Mouse (Mus musculus): ENCODE data around the gene Hmga1.

The Hmga1 gene

DNA sequence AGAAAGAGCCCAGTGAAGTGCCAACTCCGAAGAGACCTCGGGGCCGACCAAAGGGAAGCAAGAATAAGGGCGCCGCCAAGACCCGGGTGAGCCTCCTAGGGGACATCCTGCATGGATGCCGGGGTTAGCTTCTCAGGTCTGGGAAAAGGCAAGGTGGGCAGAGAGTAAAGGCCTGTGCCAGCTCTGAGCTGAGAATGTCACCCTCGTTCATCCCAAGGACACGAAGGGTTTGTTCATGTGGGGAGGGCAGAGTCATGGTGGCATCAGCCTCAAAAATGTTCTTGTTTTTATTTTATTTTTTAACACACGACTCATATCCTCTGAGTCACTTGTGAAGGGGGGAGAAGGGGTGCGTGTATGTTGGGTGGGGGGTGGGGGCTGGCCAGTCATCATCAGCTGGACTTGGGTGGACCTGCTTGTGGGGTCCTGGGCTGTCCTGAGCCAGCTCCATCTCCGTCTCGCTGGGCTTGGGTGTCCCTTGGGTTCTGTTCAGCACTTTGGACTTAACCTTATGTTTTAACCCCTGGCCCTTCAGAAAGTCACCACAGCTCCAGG lies 4.7 kb downstream of the Hmga1 start:
- no peak for DNase-seq

DNA sequence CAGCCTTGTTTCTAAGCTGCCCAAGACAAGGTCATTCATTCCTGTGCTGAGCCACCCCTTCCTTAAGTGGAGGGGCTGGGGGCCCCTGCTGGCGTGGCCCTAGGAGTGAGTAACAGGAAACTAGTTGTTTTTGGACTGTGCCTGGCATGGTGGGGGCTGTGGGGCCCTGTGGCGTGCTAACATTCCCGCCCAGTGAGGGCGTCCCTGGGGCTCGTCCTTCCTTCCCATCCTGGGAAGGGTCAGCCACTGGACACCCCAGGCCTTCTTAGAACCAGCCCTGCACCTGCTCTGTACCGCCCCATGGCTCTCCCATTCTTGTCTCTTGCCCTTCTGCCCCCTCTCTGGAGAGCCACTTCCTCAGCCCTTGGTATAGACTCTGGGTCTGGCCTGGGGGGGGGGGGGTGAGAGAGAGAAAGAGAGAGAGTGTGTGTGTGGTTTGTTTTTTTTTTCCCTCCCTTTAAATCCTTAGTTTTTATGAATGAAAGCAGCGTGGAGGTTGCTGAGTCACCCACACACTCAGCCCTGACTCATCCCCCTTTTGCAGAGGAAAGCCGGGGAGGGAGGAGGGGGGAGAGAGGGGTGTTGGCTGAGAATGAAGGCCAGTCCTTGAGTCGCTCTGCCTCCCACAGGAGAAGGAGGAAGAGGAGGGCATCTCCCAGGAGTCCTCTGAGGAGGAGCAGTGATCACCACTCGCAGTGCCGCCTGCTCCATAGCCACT lies 5.7 kb downstream of the Hmga1 start:
- peak in 1 of 2 experiments; percentile 47 for DNase-seq

DNA sequence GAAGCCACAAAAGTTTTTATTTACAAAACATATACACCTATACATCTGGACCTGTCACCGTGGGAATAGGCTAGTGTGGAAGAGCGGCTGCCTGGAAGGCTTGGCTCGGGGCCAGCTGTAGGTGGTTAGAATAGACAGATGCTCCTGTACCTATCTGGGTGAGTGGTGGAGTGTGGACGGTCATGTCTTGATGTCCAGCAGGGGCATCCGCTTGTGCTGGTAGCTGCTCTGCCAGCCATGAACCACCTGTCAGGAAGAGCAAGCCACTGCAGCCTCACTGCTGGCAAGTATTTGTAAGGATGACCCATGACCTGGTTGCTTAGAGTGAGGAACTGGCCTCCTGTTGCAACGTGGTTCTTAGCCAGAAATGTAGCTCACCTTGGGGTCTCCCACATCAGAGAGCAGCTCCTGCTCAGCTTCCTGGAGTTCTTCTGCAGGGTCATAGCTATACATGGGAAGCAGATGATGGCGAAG lies 7.5 kb downstream of the Hmga1 start:
- peak in 1 of 2 experiments; percentile 61 for DNase-seq

DNA sequence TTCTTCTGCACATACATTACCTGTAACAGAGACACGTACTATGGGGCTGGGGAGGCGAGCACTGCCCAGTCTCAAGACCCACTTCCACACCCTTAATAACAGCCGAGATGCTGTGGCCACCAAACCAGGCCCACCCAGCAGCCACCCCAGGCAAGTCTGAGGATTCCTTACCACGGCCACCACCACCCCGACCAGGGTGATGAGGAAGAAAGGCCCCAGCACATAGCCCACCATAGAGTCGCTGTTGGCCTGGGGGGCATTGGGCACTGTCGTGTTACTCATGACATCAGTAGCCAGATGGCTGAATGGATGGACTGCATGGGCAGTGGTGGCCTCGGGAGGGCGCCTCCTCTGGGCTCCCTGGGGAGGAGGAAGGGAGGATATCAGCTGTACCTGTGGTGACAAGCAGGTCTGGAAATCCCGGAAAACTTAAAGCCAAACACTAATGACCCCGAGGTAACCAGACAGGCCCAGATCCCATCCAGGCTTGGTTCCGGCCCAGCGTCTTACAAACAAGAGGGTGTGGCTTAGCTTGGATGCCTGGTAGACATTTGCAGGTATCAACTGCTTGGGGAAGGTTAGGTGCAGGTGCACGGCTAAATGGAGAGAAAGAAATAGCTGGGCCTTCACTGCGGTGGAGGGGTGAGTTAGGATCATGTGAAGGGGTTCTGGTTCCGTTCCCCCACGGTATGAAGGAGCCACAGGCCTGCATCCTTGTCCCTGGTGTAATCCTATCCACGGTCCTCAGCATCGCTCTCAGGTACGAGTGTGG lies 8.3 kb downstream of the Hmga1 start:
- peak; percentile 49 to 62 for DNase-seq

DNA sequence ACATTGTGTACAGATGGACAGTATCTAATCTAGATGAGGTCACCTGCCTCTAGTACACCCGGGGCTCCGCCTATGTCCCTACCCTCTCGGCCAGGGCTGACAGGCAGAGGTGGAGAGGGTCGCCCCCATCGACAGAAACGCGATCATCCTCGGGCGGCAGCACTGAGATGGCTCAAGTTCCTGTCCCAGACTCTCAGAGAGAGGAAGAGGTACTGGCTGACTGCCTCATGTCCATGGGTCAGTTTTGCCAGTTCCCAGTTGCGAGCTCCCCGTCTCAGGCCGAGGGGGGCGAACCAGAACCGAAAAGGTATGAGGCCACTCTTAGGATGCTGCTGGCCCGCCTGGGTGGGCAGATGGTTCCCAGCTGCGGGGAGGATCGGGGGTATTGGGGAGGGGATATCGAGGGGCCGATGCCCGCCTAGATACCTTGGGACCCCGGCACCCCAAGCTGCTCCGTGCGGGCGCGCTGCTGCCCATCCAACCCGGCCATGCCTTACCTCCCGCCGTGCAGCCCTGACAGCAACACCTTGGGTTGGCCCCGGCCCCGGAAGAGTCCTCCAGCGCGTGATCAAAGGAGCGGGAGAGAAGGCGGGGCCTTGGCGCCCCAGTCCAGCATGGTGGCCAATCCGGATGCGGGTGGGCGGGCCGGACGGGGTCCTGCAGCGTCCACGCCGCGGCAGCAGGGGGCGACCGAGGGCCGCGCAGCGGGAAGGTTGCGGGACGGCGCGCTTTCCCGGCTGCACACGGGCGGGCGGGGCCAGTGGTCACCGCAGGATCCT lies 9.1 kb downstream of the Hmga1 start, which contains the start of gene AI413582:
Gene AI413582, minus strand, starts transcription at position 594 of the 779 bp plus-strand sequence.
- peak; percentile 97 to 99 for DNase-seq

DNA sequence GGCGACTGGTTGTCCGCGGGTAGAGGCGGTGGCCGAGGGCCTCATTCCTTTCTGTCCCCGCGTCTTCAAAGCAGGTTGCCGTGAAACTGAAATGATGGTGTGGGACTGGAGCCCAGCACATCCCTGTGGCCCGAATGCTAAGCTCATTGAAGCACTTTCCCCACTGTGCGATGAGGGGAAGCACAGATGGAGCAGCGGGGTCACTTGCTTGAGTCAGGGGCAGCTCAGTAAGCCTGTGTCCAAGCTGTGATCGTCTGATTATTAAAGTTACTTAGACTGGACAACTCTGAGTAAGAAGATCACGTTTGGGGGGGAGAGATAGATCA lies 9.6 kb downstream of the Hmga1 start:
- DNase-seq = no peak

DNA sequence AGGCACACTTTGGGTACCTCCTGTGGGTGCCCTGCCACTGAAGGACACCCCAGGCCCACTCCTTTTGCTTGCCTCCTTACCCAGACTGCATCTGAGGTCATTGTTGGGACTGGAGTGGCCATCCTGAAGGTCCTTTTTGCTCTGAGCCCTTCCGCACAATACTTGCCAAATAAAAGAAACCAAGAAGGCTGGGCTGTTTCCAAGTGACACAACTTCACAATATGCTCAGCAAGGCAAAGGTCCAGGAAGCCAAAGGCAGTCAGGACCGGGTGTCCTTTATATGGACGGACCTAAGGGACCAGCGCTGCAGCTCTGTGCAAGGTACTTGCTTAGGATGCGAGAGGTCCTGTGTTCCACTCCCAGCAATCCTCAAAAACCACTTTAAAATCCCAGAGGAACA lies 11.9 kb downstream of the Hmga1 start:
- DNase-seq = peak in 1 of 2 experiments; percentile 50

DNA sequence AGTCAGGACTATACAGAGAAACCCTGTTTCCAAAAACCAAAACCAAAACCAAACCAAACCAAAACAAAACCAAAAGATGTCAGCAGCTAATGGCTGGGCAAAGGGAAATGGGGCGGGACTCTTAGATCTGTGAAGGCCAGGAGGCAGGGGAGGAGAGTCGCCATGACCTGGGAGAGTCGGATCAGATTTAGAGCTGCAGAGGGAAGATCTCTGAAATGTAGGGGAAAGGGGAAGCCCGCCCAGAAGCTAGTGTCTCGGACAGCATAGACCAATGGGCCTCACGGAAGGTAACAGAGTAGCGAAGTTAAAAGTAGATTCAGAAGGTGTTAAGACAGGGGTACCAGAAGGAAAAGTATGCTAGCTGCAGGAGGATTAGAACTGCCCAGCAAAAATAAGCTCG lies 15.0 kb downstream of the Hmga1 start:
- no peak for DNase-seq

DNA sequence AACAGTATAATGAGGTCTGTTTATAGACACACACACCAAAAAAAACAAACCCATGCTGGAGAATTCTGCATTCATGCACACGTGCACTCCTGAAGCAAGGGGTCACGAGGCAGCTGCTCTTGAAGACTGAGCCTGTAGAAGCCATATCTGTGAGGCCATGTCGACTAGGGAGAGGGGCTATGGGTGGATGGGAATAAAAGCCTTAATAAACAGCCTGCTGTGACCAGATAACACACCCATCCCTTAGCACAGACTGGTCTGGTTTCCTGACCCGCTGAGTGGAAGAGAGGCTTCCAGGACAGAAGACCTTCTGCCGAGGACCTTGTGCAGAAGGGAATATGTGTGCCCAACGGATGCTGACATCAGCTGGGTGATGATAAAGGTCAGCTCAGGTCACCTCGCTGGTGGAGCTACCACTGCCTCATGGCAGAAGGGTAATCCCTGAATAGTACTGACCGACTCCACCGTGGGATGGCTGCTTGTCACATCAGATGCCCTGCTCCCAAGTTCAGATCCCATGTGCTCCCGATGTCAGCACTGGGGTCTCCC lies 17.5 kb downstream of the Hmga1 start:
- no peak for DNase-seq

DNA sequence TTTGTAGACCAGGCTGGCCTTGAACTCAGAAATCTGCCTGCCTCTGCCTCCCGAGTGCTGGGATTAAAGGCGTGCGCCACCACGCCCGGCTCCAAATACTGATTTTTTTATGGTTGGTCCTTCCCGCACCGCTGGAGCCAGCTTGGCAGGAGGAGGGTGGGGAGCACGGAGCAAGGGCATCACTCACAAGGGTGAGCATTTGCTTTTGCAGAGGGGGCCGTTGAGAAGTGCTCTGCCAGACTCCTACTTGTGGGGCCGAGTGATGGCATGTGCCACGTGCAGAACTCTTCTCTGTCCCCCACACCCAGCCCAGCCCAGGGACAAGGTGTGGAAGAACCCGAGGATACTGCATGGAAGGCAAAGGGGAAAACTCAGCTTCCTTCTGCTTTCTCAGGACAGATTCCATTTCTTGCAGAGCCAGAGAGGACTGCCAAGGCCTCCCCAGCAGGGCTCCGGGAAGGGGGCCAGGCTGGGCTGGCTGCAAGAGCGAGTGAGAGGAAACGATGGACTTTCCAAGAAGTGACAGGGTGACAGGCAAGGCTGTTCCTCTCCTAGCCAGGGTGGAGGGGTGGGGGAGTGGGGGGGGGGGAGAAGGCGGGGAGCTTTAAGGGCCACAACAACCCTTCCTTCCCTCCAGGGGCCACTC lies 18.3 kb downstream of the Hmga1 start:
- peak; percentile 93 to 94 for DNase-seq

DNA sequence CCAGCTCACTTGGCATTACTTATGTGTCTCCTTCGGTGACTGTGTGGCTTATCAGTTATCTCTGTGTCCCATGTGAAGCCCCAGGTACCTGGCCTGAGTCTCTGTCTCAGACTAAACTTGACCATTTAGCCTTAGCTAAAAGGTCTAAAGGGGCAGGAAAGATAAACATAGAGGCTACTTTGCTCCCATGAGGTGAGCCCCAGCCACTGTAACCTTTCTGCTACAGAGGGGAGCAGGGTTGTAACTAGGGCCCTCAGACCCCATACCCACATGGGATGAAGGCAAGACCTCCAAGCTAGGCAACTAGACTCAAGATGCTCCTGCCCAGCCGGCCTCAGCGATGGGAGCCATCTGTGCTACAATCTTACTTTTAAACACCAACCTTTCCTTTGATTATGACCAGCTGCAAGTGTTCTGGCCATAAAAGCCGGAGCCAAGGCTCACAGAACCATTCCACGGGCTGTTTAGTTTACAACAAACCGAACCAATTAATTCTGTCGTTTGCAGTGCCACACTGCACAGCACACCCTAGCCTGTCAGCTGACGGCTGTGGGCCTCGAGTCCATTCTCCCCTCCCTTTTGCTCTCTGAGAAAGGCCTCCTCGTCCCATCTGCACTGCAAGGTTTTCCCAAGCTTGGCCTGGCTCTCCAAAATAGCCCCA lies 18.9 kb downstream of the Hmga1 start:
- no peak for DNase-seq

DNA sequence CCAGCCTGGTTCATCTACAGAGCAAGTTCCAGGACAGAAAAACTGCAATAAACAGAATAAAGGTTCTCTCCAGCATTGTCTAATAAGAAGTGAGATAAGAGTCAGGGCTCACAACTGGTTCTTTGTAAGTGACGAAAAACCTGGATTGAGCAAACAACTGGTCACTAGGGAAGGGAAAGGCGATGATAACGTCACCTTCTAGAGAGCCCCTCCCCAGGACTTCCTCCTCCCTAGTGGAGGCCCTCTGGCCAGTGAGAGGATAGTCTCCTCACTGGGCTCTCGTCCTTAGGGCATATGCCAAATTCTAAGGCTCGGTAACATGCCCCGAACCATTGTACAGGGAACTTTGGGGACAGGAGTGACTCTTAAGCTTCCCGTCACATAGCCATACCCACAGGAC lies 19.8 kb downstream of the Hmga1 start:
- DNase-seq = no peak

DNA sequence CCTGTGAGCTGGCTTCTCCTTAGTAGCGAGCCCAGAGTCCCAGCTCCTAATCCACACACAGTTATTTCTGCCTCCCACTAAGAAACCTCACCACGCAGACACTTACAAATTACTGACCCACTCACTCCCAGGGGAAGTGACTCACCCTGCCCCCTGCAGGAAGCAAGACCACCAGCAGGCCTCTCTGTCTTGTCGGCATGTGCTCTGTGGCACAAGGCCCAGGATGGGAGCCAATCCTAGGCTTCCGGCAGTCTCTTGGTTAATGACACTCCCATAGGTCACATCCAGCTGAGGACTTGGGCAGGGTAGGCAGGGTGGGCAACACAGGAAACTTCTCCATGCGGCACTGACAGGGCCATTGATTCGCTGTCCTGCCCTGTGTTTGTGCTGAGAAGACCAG lies 21.2 kb downstream of the Hmga1 start:
- DNase-seq = no peak

DNA sequence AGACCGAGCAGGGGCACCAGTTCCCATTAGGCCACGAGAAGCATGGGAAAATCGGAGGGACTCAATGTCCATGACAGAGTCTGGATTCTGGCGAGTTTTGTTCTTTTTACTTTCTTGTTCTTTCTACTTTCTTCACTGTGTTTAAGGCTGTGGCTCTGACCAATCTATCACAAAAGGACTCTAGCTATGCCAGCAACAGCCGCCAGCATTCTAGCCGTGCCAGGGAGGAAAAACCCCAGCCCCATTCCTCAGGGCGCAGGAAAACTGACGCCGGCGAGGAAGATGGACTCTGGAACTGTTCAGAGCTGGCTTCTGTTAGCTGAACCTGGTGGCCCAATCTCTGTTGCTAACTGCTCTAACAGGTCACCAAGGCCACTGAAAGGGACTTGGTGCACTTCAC lies 22.2 kb downstream of the Hmga1 start:
- no peak for DNase-seq

DNA sequence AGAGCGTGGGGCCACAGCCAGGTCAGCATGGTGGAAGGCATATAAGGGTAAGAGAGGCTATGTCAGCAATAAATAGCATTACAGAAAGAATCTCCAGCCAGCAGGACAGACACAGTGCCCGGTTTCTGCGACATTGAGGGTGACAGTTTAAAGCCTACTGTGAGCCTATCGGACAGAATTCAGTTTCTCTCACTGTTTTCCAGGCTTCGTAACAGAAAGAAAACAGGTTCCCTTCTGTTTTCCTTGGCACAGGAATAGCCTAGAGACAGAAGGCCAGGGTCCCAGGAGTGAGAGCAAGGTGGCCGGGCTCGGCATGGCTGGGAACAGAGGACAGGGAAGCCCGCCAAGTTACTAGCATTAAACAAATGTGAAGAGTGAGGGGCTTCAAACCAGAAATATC lies 23.5 kb downstream of the Hmga1 start:
- DNase-seq = peak; percentile 73 to 75

DNA sequence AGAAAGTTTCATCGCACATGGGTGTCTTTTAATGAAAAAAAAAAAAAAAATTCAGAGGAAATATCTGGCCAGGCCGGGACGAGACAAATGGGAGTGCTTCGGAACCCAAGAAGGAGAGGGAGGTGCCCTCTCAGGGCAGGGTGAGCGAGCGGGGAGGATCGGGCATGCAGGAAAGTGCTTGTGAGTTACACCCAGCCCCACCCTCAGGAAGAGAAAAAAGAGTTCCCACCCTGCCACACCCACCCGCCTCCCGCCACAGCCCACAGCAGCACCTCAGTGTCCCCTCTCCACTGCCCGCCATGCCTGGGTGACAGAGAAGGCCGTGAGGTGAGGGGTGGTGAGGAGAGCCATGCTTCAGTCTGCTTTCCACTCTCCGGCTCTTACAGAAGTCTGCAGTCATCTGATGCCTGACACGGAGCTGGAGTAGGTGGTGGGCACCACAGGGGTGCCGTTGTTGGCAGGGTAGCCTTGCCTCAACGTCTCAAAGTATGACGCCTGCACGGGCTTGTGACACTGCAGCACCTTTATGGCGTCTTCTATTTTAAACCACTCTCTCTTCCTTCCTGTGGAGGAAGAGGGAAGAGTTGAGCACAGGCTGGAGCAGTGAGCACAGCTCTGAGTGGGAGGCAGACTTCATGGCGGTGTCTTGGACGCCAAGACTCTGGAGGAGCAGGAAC lies 24.2 kb downstream of the Hmga1 start:
- DNase-seq = no peak

DNA sequence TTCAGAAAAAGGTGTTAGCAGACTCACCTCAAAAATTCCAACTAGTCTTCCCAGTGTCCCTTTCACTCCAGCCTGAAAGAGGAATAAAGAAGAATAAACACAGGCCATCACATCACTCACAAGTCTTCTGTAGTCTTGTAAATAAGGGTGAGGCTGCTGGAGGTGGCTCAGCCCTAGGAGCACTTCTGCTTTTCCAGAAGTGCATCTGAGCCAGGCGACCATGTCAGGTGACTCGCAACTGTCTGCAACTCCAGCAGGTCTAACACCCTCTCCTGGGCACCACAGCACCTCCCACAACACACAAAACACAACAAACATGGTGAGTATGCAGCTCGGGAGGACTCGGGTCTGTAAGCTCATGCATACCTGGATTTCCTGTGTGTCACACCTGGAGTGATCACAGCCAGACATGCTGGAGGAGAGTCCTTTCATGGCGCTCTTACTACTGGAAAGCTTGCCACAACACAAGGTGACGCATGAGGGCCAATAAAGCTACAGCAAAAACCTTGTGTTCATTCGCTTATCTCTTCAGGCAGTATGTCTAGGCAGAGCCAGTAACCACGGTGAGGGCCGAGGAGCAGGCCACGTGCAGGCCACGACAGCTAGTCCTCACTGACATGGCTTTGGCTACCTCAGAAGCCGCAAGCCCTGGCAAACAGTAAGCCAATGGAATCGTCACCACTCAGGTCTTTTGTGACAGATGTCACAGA lies 27.0 kb downstream of the Hmga1 start:
- no peak for DNase-seq

DNA sequence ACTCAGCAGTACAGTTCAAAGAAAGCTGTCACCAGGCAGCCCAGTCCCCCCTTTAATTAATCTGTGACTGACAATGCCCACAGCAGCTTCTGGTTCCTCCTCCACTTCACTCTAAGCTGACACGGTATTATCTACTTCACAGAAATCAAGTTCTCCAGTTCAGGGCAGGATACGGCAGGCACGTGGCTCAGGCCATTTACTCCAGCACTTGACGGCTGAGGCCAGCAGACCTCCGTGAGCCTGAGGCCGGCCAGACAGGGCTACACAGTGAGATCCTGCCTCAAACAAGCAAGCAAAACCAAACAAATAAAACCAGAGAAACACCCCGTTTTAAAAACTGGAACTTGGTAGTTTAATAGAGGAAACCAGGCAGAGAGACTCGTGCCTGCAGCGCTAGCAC lies 30.4 kb downstream of the Hmga1 start:
- no peak for DNase-seq

DNA sequence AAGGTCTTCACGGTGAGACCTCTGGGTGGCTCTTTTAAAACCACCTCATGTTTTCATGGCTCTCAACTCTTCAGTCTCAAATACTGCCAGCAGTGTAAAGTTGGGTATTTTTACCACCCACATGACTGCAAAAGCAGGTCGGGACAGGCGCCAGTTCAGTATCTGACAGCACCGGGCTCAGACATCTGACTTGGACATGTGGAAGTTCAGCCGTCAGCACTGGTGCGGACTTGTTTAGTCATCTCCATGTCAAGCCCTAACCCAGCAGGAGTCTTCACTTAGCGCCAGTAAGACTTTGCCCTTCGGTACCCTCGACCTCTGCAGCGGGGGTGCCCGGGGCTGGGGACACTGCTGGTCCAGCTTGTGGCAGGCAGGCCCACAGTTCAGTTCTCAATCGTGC lies 31.0 kb downstream of the Hmga1 start:
- DNase-seq = peak in 1 of 2 experiments; percentile 53

DNA sequence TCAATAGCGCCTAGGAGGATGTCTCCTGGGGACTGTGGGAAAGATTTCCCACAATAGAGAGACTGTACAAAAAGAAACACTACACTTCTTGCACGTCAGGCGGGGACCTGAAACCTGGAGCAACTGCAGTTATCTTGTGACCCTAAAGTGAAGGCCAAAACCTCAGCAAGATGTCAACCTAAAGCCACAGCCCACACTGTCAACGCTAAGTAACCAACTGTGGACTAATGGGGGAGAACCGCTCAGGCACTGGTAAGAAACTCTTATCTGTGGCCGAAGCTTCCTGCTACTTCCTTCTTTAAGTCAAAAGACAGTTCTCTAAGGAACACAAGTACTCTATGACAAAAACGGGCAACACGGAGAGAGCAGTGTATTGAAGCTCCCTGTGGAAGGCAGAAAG lies 31.9 kb downstream of the Hmga1 start:
- no peak for DNase-seq
